Mouse (Mus musculus) spleen, postnatal 36 days (tissue): ENCODE results near the gene Hspa8.
"Not testable (repeated sequence)": the region's sequence is repeated elsewhere in the genome, so short reads cannot be mapped to it uniquely, and the experiment has no call there.

Source experiments
- DNase-seq, 2 experiments: peaks; one replicate each; pipeline ENCODE4 v3.0.0; 2022; ENCODE audit warnings: low spot score in 2 of 2, mixed read lengths in 1 of 2

The Hspa8 gene

DNA sequence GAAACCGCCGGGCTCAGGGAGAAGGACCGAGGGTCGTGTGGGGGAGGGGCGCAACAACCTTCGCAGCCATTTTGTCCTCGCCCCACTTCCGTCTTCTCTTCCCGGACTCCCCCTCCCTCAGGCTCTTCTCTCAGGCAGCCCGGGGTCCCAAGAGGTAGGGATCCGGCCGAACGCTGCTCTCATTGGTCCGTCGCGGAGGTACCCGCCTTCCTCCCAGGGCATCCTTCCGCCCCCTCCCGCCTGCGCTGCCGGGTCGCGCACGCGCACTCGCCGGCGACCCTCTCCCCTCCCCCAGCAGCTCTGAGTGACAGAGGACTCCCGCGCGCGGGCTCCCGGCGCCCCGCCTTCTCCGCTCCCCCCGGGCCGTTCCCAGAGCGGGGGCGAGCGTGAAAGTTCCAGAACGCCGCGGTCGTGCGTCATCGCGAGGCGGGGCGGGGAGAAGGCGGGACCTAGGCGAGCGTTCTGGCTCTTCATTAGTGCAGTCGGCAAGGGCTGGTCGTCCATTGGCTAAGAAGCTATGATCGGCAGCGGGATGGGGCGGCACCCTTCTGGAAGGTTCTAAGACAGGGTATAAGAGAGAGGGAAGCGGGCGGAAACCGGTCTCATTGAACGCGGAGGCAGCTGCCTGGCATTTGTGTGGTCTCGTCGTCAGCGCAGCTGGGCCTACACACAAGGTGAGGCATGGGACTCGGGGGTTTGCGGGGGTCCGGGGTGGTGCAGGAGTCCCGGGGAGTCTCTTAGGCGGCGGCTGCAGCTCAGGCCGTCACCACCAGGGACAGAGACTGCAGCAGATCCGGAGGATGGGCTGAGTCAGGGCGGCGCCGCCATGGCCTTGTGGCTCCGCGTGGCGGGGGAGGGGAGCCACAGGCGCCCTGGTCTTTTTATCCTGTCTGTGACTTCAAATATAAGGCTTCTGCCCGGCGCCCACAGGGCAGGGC lies at the start of gene Hspa8:
Gene Hspa8 (plus strand): TSS at position 310 of the 938 bp plus-strand sequence.
- DNase-seq = peak; percentile 100

DNA sequence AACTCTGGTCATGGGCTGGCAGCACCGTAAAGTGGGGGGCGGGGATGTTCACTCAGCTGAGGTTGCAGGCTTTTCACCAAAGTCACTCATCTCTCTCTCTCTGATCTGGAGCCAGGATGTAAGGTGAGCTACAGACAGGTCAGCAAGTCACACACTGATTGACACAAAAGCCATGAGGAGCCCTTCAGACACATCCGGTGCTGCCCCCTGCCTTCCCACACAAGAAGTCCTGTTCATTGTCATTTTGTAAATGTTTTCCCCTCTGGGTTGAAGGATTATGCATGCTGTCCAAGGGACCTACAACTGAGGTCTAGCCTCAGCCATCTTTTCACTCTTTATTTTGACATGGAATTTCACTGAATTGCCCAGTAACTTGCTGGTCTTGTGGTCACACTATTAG lies 49.0 kb upstream of the Hspa8 start:
- no peak for DNase-seq

DNA sequence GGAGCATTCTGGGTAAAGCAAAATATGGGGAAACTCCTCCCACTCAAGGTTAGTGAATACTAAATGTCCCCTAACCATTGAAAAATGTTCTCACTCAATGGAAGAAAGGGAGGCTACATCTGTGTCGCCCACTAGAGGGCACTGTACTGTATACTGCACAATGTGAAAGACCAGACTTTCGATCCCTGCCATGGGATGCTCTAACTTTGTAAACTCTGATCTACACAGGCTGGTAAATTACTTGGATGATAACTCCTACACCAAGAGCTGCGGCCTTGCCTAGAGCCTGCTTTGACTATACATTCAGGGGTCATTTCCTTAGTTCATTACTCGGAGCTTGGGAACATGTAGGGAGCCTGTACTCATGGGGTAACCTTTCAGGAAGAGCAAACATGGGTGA lies 44.4 kb upstream of the Hspa8 start:
- DNase-seq = peak; percentile 37 to 54

DNA sequence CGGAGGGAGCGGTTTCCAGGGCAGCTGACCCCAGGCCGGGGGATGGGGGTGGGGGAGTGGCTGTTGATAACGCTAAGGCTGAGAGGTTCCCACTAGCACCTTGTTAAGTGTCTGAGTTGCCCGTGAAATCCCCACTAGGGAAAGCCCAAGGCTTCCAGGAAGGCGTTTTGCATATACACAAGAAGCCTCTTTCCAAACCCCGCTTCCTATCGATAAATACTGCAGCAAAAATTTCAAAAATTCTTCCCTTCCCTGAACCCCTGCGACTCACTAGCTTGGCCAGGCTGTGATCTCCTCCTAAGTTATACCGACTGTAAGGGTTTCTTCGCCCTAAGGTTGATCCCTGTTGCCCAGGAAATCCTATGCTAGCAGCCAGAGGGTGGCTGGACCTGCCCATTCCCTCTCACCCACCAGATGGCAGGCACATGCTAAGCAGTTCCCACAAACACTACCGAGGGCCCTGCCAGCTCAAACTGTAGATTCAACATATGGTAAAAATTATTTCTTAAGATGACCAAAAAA lies 43.6 kb upstream of the Hspa8 start:
- peak in 1 of 2 experiments; percentile 26 for DNase-seq

DNA sequence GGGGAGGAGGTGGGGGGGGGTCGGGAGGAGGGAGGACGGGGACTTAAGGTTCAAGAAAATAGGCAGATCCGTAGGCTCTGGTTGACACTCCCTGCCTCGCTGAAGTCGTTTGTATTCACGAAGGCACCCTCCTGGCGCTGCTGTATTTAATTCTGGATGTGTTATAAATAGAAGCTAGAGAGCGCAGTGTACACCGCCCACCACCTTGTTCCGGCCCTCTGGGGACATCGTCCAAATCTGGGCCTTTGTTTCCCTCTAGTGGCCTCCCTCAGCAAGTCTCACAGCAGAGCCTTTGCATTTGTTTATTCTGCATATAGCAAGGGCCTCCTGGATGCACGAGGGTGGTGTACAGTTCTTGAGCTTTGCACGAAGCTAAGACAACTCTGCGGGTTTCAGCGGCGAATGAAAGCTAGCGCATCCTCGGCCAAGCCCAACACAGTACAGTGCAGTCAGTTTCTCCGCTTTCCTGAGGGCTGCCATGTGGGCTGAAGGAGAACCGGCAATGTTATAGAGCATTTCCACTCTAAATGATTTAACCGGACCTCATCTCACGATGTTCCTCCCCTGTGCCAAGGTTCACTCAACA lies 43.0 kb upstream of the Hspa8 start:
- peak; percentile 67 to 72 for DNase-seq

DNA sequence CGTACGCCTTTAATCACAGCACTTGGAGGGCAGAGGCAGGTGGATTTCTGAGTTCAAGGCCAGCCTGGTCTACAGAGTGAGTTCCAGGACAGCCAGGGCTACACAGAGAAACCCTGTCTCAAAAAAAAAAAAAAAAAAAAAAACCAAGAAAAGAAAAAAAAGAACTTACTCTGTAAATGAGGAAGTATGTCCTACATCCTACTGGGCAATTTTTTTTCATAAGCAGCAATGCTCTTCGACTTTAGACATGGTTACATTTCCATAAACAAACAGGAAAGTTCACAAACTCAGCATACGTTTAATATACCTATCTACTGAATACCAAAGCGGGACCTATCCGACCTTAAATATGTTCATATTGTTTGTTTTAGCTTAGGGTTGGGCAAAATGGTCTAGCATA lies 38.4 kb upstream of the Hspa8 start:
- DNase-seq = no peak

DNA sequence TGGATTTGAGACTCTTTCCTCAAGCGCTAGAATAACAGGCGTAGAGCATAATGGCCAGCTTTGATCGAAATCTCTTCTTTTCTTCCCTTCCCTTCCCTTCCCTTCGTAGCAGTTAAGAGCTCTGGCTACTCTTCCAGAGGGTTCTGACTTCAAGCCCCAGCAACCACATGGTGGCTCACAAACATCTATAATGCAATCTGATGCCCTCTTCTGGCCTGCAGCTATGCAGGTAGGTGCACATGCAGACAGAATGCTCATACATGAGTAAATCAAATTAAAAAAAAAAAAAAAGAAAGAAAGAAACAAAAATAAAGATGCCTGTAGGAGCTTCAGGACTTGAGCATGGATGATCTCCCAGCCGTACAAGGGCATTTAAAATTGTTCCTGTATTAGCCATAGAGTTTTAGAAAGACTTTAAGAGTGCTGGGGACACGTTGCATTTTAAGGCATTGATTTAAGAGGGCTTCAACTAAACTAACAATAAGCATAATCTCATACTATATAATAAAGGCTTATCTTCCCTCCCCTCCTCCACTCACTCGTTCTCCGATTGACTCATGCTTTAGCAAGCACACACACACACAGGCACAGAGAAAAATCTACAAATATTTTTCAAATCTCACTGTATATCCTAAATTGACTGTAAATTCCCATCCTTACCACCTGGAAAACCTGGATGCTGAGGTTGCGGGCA lies 35.8 kb upstream of the Hspa8 start:
- no peak for DNase-seq

DNA sequence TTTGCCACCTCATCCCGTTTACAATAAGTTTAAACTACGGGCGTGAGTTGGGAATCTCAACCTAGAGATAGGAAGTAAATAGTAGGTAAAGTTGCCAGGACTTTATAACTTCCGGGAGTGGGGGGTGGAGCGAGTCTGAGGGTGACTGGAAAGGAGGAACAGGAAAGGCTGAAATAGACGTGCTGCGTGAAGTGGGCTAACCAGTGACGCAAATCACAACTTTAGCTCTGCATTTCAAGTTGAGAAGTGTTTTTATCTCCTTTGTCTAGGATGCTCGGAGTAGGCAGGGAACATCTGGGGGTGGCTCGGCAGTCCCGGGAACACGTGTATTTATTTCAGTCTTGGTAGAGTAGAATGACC lies 35.2 kb upstream of the Hspa8 start:
- peak in 1 of 2 experiments; percentile 33 for DNase-seq

DNA sequence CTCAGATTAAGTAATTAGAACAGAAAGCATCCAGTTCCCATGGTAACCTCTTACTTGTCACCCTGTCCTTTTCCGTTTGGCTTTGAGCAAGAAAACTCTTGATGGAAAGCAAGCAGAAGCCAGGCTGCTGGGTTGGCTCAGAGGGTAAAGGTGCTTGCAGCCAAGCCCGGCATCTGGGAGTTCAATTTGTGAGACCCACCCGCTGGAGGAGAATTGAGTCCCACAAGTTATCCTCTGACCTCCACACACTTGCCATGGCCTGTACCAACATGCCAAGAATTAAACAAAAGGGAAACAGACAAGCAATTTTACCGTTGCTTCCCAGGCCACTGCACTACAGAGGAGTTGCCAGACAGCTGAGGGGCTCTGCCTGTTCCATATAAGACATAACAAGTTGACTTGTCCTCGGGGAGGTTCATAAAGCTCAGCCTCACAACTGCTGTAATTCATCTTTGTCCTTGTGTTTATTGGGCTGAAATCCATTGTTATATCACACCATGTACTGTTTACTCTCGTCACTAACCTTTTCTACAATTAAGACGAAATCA lies 34.7 kb upstream of the Hspa8 start:
- no peak for DNase-seq

DNA sequence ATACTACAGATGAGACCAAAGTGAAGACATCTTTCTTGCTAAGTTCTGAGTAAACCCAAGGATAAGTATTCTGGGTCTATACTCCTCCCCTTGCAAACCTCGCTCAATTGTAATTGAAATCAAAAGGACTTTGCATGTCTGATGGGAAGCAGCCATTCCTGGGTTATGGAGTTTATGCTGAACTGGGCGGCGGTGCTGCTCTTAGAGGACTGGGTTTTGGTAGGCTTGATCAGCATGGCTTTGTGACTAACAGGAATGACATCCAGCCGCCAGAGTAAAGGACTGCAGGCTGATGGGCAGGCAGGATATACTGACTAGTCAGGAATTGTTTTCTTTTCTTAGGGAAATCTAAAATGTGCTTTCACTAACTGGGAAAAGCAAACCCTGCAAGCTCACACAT lies 32.8 kb upstream of the Hspa8 start:
- no peak for DNase-seq

DNA sequence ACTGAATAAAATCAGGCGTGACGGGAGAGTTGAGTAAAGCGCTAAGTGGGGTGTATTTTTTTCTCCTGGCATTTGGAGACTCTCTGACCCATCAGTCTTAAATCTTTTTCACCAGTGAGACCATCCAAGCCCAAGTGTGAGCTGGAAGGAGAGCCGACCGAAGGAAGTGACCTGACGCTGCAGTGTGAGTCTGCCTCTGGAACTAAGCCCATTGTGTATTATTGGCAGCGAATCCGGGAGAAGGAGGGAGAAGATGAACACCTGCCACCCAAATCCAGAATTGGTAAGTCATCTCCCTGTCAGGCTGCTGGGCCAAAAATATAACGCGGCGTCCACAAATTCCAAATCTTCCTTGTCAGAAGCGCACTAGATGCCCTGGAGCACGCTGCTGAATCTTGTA lies 28.5 kb upstream of the Hspa8 start:
- DNase-seq = no peak

DNA sequence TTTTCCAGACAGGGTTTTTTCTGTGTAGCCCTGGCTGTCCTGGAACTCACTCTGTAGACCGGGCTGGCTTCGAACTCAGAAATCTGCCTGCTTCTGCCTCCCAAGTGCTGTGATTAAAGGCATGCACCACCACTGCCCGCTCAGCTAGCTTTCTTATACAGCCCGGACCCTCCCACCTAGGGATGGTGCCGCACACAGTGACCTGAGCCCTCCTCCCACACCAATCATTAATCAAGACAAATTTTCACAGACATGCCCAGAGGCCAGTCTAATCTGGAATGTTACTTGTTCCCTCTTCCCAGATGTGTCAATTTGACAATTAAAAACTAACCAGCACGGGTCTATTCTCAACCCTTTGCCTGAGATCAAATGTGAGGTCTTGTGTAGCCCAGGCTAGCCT lies 27.6 kb upstream of the Hspa8 start:
- not testable (repeated sequence) for DNase-seq

DNA sequence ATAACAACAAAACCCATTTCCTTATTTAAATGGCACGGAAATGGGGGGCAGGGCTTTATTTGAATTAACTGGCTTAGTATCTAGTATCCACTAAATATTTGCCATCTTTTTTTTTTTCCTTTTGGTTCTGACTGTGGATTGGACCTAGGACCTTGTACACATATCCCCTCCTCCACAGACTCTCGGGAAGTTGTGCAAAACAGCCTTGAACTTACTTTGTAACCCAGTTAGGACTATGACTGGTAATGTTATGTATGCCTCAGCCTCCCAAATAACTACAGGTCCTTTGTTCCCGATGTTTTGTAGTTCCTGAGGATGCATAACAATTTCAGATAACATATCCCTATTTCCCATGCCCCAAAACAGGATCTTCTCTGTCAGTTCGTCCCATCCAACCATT lies 26.9 kb upstream of the Hspa8 start:
- DNase-seq = no peak

DNA sequence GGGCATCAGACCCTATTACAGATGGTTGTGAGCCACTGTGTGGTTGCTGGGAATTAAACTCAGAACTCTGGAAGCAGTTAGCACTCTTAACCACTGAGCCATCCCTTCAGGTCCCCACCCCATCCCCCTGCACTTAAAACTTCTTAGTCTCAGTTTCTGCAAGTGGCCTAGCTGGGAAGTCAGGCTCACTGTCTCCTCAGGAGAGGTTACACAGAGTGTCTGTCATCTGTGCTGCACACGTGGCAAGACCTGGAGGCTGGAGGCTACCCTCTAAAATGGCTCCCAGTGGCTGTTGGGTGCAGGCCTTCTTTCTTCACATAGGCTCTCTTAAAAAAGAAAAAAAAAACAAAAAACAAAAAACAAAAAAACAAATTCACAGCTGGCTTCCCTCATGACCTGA lies 24.7 kb upstream of the Hspa8 start:
- no peak for DNase-seq

DNA sequence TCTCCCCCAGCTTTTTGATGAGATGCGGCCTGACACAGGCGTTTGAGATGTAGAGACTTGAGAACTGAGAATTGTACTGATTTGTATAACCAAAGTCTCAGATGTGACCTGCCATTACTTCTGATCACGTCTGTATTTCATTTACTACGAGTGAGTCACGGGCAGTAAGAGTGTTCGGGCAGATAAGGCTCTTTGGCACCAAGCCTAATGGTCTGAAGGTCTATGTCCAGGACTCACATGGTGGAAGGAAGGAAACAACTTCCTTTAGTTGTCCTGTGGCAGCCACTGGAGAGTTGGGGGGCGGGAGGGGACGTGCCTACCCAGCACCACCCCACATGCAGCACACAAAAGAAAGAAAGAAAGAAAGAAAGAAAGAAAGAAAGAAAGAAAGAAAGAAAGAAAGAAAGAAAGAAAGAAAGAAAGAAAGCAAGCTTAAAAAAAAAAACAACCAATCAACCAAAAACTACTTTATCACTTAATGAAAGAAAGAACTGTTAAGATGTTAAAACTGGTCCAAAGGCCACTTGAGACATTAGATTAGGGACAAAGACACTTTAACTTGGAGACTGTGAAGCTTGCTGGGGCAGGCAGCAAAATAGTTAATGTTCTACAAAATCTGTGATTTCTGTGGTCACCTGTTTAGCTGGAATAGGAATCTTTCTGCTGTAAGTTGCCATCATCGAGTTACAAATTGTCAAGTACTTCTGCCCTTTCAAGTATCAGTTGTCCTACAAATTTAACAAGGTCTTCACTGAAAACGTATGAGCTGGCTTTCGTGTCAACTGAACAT lies 24.1 kb upstream of the Hspa8 start:
- no peak for DNase-seq

DNA sequence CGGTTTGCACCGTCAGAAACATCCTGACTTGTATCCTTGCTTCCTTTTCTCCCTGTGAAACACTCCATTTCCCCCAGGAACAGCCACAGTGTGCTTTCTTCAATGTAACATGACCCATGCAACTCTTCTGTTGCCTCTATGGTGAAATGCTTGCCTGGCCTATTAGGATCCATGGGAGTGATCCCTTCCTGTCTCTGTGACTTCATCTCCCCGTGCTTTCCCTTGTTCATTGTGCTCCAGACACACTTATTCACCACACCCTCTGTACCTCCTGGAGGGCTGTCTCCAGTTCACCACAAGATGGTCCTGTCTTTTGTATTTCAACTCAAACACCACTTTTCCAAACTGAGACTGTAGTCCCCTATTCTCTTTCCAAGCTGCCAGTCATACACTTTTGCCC lies 20.7 kb upstream of the Hspa8 start:
- no peak for DNase-seq

DNA sequence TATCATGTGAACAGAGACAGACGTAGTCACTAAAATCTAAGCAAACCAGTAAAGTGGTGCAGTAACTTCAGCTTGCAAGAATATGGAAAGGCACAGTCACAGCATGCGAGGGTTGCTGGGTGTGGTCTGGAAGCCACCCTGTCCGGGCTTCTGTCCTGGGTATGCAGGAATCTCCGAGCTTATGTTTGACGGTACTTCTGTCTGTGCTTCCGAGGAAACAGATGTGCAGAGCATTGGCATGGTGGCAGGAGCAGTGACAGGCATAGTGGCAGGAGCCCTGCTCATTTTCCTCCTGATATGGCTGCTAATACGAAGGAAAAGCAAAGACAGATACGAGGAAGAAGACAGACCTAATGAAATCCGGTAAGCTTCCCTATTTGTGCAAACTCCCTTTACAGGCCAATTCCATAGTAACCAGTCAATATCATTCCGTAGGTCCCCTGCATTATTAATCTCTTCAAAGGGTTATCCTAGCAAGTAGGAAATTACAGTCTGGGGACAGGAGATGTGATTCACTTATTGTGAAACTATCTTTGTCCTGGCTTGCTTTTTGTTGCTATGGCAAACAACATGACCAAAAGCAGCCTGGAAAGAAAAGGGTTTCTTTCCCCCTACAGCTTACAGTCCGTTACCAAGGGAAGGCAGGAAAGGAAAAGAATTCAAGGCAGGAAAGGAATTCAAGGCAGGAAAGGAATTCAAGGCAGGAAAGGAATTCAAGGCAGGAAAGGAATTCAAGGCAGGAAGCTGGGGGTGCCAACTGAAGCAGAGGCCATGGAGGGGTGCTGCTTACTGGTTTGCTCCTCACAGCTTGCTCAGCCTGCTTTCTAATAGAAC lies 19.7 kb upstream of the Hspa8 start:
- DNase-seq = no peak

DNA sequence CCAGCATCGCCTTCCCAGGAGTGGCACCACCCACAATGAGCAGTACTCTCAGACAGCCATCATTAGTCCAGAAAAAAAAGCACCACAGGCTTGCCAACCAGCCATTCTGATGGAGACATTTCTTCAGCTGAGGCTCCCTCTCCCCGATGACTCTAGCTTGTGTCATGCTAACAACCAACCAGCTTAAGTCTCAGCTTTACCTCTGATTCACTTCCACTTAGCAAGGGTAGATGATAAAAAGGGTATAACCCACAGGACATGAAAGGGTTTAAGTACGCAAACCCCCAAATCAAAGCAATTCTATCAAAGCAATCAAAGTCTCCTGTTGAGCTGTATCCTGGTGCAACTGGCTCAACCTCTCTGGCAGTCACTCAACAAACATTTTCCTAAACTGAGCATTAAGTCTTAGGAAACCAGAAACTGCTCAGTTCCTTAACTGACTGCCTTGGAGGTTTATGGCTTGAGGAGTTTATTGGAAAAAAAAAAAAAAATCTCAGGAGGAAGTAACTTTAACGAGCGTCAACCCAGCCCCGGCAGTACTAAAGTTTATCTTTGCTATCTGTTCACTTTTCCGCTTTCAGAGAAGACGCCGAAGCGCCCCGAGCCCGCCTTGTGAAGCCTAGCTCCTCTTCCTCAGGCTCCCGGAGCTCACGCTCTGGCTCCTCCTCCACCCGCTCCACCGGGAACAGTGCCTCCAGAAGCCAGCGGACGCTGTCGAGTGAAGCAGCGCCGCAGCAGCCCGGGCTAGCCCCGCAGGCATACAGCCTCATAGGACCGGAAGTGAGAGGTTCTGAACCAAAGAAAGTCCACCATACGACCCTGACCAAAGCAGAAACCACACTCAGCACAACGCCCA lies 18.8 kb upstream of the Hspa8 start:
- DNase-seq = peak; percentile 33 to 49

DNA sequence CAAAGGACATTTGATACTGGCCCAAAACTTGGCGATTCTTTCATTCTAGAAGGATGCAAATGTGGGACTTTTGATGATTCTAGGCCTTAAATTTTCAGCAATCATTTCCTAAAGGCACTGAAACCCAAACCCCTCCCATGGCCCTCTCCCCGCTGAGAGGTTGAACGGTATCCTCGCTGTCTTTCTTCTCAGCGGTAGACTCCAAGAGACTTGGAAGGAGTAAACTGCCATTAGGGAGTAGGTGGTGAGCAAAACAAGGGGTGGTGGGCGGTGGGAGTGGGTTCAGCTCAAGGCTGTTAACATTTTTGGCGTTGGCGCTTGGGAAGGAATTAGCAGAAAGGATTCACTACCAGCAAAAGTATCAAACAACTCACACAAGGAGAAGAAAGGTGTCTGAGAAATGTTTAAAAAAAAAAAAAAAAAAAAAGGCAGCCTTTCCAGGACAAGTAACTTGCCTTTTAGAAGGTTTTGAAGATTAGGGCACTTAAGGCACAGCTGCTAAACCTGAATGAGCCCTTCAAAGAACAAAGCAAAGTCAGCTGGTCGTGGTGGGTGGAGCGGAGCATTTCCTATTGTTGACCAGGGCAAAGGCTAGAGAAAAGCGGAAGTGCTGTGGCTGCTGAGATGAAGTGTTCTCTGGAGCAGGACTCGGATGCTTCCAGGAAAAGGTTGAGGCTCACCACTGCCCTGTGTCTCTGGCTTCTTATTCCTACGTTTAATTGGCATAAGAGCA lies 17.0 kb upstream of the Hspa8 start:
- peak; percentile 85 to 90 for DNase-seq
